Mouse (Mus musculus) embryo, embryonic 11 days (tissue): ENCODE results near the gene Fzr1.

Experiments
- DNase-seq: peaks from one replicate; pipeline ENCODE4 v3.0.0-alpha.2; 2015

Gene Fzr1

GRCm38 (mm10) chr10:81377793-81378552 lies at the start of gene Fzr1:
Fzr1 (minus strand) TSS chr10:81378516.
- no peak for DNase-seq

- no peak for DNase-seq
These were observed 49.6 kb upstream of the Fzr1 start for GRCm38 (mm10) chr10:81427804-81428506.

GRCm38 (mm10) chr10:81427327-81427726 lies 49.0 kb upstream of the Fzr1 start:
- no peak for DNase-seq

- no peak for DNase-seq
These were observed 48.6 kb upstream of the Fzr1 start for GRCm38 (mm10) chr10:81426897-81427296.

GRCm38 (mm10) chr10:81426081-81426671 lies 47.9 kb upstream of the Fzr1 start:
- DNase-seq: no peak

GRCm38 (mm10) chr10:81425236-81425850 lies 47.0 kb upstream of the Fzr1 start:
- no peak for DNase-seq

- no peak for DNase-seq
These were observed 46.1 kb upstream of the Fzr1 start for GRCm38 (mm10) chr10:81424246-81425051.

- DNase-seq: no peak
These were observed 45.3 kb upstream of the Fzr1 start for GRCm38 (mm10) chr10:81423476-81424245.

GRCm38 (mm10) chr10:81422661-81423217 lies 44.4 kb upstream of the Fzr1 start:
- DNase-seq: no peak

- DNase-seq: no peak
These were observed 43.9 kb upstream of the Fzr1 start for GRCm38 (mm10) chr10:81422191-81422590.

- no peak for DNase-seq
These were observed 43.4 kb upstream of the Fzr1 start for GRCm38 (mm10) chr10:81421797-81422100.

GRCm38 (mm10) chr10:81421041-81421796 lies 42.9 kb upstream of the Fzr1 start:
- DNase-seq: no peak

- no peak for DNase-seq
These were observed 42.0 kb upstream of the Fzr1 start for GRCm38 (mm10) chr10:81420191-81420767.

- DNase-seq: no peak
These were observed 41.0 kb upstream of the Fzr1 start for GRCm38 (mm10) chr10:81419111-81419928.

GRCm38 (mm10) chr10:81418216-81419070 lies 40.1 kb upstream of the Fzr1 start:
- no peak for DNase-seq

GRCm38 (mm10) chr10:81417227-81418215 lies 39.2 kb upstream of the Fzr1 start:
- no peak for DNase-seq

GRCm38 (mm10) chr10:81416581-81417226 lies 38.4 kb upstream of the Fzr1 start:
- peak; percentile 88 for DNase-seq
